Mouse (Mus musculus): ENCODE data around the gene Gpx6. TPM values are rescaled to one million over a fixed set of nuclear protein-coding genes. Genes with fewer than 3 reads are reported as not detected.
A peak's percentile ranks its signal among the peaks of the same experiment; 100 is the strongest.

Gpx6 gene
- not detected in 2 replicates for polyA plus RNA-seq (2014; fragmentation: Nextera tagmentation; extraction: Ambion mirVana)

DNA sequence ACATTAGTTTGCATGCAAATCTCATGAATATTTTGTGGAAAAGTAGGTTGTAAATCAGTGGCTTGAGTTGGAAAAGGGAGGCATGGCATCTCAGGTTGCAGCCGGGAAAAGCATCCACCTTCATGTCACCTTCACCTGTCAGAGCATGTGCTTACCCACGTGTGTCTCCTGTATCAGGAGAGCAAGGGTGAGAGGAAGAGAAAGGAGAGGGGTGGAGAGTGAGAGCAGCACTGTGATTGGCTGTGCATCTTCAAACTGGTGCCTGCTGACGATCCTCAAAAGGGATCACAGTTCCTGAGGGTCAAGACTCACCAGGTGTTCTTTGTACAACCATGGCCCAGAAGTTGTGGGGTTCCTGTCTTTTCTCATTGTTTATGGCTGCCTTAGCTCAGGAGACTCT is at the start of gene Gpx6:
TSS of gene Gpx6 (plus strand) at position 200 of the 400 bp plus-strand sequence.
- Histone ChIP-seq H3K9ac (ENCODE audit: low read length) (no peak within 1 kb of the TSS), H3K27ac (ENCODE audit: low read depth, low read length) (no peak within 1 kb of the TSS), H3K9me3 (ENCODE audit: control insufficient read depth, low read length) (no peaks in the 10 kb centered on the region), H3K4me3 (ENCODE audit: low read depth, low read length) (no peak within 1 kb of the TSS), H3K4me1 (ENCODE audit: control insufficient read depth, insufficient read depth, low read length) (no peaks in the 10 kb centered on the region), H3K4me2 (no peak within 1 kb of the TSS), H3K27me3 (ENCODE audit: control insufficient read depth, insufficient read depth, low read length) (no peaks in the 10 kb centered on the region), H3K36me3 (ENCODE audit: control insufficient read depth, insufficient read depth, low read length) (no peaks in the 10 kb centered on the region)
- 23% methylated on average over 3 of the region's 3 CpGs for WGBS
- DNase-seq (ENCODE audit: low spot score, missing footprints), result no peak
- no peak for ATAC-seq (ENCODE audit: low FRiP score)

DNA sequence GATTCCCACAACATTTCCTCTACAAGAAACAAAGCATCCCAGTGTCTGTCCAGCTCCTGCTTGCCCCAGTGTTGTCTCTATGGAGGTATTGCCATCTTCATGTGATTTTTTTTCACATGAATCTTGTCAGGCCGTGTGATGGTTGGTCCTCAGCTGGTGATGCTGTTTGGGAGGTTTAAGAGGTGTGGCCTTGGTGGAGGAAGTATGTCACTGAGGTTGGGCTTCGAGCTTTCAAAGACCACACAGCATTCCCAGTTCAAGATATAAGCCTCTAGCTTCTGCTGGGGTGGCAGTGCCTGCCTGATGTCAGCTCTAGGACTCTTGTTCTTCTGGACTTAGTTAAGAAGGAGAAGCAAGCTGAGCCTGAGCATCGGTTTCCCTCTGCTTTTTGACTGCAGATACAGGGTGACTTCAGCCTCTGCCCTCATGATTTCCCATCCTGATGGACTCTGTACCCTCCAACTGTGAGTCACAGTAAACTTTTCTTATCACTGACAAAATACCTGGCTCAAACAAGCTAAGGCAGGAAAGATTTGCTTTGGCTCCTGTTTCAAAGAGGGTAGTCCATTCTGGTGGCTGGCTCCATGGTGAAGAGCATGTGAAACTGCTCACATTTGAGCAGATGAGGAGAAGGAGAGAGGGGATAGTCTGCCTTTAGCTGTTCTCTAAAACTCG is 49.0 kb upstream of the Gpx6 start:
- Histone ChIP-seq H3K4me3 (ENCODE audit: low read depth, low read length) (no peak overlapping the region), H3K9ac (ENCODE audit: low read length) (no peak overlapping the region), H3K4me2 (no peak overlapping the region), H3K27ac (ENCODE audit: low read depth, low read length) (no peak overlapping the region), H3K4me1 (ENCODE audit: control insufficient read depth, insufficient read depth, low read length) (peaks cover 3% of the 10 kb centered on the region; the same call in 1 of the 2 replicates), H3K9me3 (ENCODE audit: control insufficient read depth, low read length) (no peaks in the 10 kb centered on the region), H3K36me3 (ENCODE audit: control insufficient read depth, insufficient read depth, low read length) (no peaks in the 10 kb centered on the region), H3K27me3 (ENCODE audit: control insufficient read depth, insufficient read depth, low read length) (no peaks in the 10 kb centered on the region)
- DNase-seq (ENCODE audit: low spot score, missing footprints) (no peak), ATAC-seq (ENCODE audit: low FRiP score) (no peak)
- WGBS, result 70% methylated on average over 4 of the region's 4 CpGs

DNA sequence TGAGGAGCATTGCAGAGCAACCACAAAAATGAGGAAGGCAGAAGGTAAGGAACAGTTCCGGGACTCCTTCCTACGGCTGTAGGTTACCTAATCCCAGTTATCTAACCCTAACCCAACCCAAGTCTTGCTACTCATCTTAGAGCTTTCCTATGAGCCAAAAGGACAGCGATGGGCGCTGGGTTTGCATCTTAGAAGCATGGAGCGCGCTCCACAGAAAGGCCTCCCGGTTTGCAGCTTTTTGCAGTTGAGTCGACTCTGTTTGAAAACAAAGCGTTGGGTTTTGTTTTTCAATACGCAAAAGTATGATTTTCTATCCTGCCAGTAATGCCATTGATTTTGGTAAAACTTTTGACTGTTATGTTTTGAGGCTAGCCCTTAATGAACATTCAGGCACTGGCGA is 48.0 kb upstream of the Gpx6 start:
- H3K27ac ChIP-seq (ENCODE audit: low read depth, low read length), result no peak overlapping the region
- no peaks in the 10 kb centered on the region for H3K36me3 ChIP-seq (ENCODE audit: control insufficient read depth, insufficient read depth, low read length)
- peak overlapping the region; percentile 43 for H3K4me3 ChIP-seq (ENCODE audit: low read depth, low read length)
- no peak for DNase-seq (ENCODE audit: low spot score, missing footprints)
- H3K27me3 ChIP-seq (ENCODE audit: control insufficient read depth, insufficient read depth, low read length), result no peaks in the 10 kb centered on the region
- peak overlapping the region; percentile 58 for H3K9ac ChIP-seq (ENCODE audit: low read length)
- H3K9me3 ChIP-seq (ENCODE audit: control insufficient read depth, low read length), result no peaks in the 10 kb centered on the region
- WGBS, result under 1% methylated on average over 11 of the region's 11 CpGs
- peak overlapping the region; percentile 48 for H3K4me2 ChIP-seq
- no peak for ATAC-seq (ENCODE audit: low FRiP score)
- H3K4me1 ChIP-seq (ENCODE audit: control insufficient read depth, insufficient read depth, low read length), result no peaks in the 10 kb centered on the region; the same call in 1 of the 2 replicates

DNA sequence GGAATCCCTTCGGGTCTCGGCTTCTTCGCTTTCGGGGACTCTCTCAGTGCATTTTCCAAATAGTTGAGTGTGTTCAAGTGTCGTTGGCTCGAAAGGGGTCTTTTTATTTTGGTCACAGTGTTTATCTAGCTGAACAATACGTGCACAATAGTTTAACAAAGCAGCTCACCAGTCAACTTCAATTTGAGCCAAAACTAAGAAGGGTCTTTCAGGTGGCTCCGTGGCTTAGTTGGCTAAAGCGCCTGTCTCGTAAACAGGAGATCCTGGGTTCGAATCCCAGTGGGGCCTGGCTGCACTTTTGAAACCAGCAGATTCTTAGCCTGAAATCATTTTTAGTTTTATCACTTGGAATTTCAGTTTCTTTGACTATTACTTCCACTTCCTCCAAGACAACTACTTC is 47.6 kb upstream of the Gpx6 start:
- H3K4me2 ChIP-seq, result peak overlapping the region; percentile 48
- H3K27me3 ChIP-seq (ENCODE audit: control insufficient read depth, insufficient read depth, low read length), result no peaks in the 10 kb centered on the region
- under 1% methylated on average over 11 of the region's 11 CpGs for WGBS
- peak overlapping the region; percentile 43 for H3K4me3 ChIP-seq (ENCODE audit: low read depth, low read length)
- no peaks in the 10 kb centered on the region for H3K36me3 ChIP-seq (ENCODE audit: control insufficient read depth, insufficient read depth, low read length)
- peak overlapping the region; percentile 58 for H3K9ac ChIP-seq (ENCODE audit: low read length)
- ATAC-seq (ENCODE audit: low FRiP score), result no peak
- no peaks in the 10 kb centered on the region for H3K4me1 ChIP-seq (ENCODE audit: control insufficient read depth, insufficient read depth, low read length)
- no peak overlapping the region for H3K27ac ChIP-seq (ENCODE audit: low read depth, low read length)
- peak; percentile 100 for DNase-seq (ENCODE audit: low spot score, missing footprints)
- H3K9me3 ChIP-seq (ENCODE audit: control insufficient read depth, low read length), result no peaks in the 10 kb centered on the region

DNA sequence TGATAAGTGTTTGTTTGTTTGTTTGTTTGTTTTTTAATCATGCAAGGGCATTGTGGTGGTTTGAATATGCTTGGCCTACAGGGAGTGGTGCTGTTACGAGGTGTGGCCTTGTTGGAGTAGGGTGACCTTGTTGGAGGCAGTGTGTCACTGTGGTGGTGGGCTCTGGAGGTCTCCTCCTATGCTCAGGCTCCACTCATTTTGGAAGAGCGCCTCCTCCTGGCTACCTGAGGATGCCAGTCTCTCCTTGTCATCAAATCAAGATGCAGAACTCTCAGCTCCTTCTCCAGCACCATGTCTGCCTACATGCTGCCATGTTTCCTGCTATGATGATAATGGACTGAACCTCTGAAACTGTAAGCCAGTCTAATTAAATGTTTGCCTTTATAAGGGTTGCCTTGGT is 46.2 kb upstream of the Gpx6 start:
- H3K4me3 ChIP-seq (ENCODE audit: low read depth, low read length), result no peak overlapping the region
- H3K36me3 ChIP-seq (ENCODE audit: control insufficient read depth, insufficient read depth, low read length), result no peaks in the 10 kb centered on the region
- no peak overlapping the region for H3K27ac ChIP-seq (ENCODE audit: low read depth, low read length)
- H3K9ac ChIP-seq (ENCODE audit: low read length), result no peak overlapping the region
- ATAC-seq (ENCODE audit: low FRiP score), result no peak
- no peaks in the 10 kb centered on the region for H3K9me3 ChIP-seq (ENCODE audit: control insufficient read depth, low read length)
- H3K27me3 ChIP-seq (ENCODE audit: control insufficient read depth, insufficient read depth, low read length), result no peaks in the 10 kb centered on the region
- 53% methylated on average over 2 of the region's 2 CpGs for WGBS
- H3K4me2 ChIP-seq, result no peak overlapping the region
- no peaks in the 10 kb centered on the region for H3K4me1 ChIP-seq (ENCODE audit: control insufficient read depth, insufficient read depth, low read length)
- DNase-seq (ENCODE audit: low spot score, missing footprints), result no peak

DNA sequence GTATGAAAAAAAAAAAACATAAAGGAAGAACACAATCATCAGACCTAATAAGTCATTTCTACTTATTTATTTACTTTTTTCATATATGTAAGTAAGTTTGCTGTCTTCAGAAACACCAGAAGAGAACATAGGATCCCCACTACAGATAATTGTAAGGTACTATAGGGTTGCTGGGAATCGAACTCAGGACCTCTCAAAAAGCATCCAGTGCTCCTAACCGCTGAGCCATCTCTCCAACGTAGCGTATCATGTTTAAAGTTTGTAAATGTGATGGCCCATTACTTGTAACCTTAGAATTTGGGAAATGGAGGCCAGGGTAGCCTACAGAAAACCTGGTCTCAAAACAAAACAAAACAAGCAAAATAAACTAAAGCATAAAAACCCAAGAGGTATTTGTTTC is 44.4 kb upstream of the Gpx6 start:
- H3K4me3 ChIP-seq (ENCODE audit: low read depth, low read length), result no peak overlapping the region
- H3K4me1 ChIP-seq (ENCODE audit: control insufficient read depth, insufficient read depth, low read length), result no peaks in the 10 kb centered on the region
- no peaks in the 10 kb centered on the region for H3K9me3 ChIP-seq (ENCODE audit: control insufficient read depth, low read length)
- no peak overlapping the region for H3K27ac ChIP-seq (ENCODE audit: low read depth, low read length)
- H3K36me3 ChIP-seq (ENCODE audit: control insufficient read depth, insufficient read depth, low read length), result no peaks in the 10 kb centered on the region
- H3K9ac ChIP-seq (ENCODE audit: low read length), result no peak overlapping the region
- 8% methylated on average over 4 of the region's 4 CpGs for WGBS
- ATAC-seq (ENCODE audit: low FRiP score), result no peak
- H3K4me2 ChIP-seq, result no peak overlapping the region; the same call in 1 of the 2 replicates
- DNase-seq (ENCODE audit: low spot score, missing footprints), result no peak
- H3K27me3 ChIP-seq (ENCODE audit: control insufficient read depth, insufficient read depth, low read length), result no peaks in the 10 kb centered on the region

DNA sequence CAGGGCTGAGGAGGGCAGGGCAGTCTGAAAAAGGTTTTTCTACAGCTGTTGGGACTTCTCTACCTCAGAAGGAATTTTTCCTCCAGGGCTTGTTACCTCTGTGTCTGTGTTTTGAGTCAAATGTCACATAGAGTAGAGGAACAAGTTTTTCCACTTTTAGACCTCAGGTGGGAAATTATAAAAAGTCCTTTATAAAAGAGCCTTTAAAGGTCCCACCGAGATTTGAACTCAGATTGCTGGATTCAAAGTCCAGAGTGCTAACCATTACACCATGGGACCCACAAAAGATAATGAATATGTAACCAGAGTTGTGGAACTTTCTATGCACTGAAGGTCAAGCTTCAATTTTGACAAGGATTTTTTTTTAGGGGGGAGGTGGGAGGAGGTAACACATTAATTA is 43.7 kb upstream of the Gpx6 start:
- Histone ChIP-seq H3K4me2 (peak overlapping the region; percentile 9), H3K4me3 (ENCODE audit: low read depth, low read length) (no peak overlapping the region), H3K9me3 (ENCODE audit: control insufficient read depth, low read length) (no peaks in the 10 kb centered on the region), H3K27me3 (ENCODE audit: control insufficient read depth, insufficient read depth, low read length) (no peaks in the 10 kb centered on the region), H3K9ac (ENCODE audit: low read length) (no peak overlapping the region), H3K4me1 (ENCODE audit: control insufficient read depth, insufficient read depth, low read length) (no peaks in the 10 kb centered on the region), H3K36me3 (ENCODE audit: control insufficient read depth, insufficient read depth, low read length) (no peaks in the 10 kb centered on the region), H3K27ac (ENCODE audit: low read depth, low read length) (no peak overlapping the region)
- no peak for ATAC-seq (ENCODE audit: low FRiP score)
- 4% methylated on average over 1 of the region's 1 CpGs for WGBS
- no peak for DNase-seq (ENCODE audit: low spot score, missing footprints)

DNA sequence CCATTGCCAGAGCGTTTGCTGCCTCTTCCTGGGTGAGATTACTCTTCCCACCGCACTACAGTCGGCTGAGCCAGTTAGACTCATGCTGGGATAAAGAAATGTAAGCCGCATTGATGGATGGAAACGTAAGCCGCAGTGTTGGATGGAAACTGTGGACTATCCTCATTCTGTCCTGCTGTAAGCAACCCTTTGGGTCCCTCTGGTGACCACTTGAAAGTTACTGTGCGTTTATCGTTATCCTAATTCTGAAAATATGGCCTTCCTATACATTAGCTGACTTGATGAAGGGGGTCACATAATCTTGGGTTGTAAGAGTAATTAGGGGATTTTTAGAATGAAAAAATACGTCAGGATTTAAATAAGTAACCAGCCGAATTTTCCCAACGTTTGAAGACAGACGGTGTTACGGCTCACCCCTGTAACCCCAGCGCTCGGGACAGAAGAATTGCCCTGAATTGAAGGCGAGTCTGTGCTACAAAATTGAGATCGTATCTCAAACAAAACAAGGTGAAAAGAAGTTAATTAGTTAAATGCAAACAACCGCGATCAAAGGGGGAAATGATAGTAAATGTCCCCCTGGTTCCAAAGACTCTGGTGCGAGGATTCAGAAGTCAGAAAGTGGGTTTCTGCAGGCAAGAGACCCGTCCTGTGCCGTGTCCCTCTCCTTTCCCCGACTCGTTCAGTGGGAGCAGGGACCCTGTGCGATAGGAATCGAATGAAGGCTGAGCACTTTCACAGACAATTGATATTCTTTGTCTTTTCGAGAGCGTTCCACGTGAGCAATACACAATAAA is 36.7 kb upstream of the Gpx6 start:
- Histone ChIP-seq H3K27ac (ENCODE audit: low read depth, low read length) (no peak overlapping the region), H3K36me3 (ENCODE audit: control insufficient read depth, insufficient read depth, low read length) (no peaks in the 10 kb centered on the region), H3K4me1 (ENCODE audit: control insufficient read depth, insufficient read depth, low read length) (0 out of 2 replicates have a peak, but pooled peaks cover 2% of the 10 kb centered on the region), H3K9me3 (ENCODE audit: control insufficient read depth, low read length) (no peaks in the 10 kb centered on the region), H3K4me3 (ENCODE audit: low read depth, low read length) (peak overlapping the region; percentile 48), H3K27me3 (ENCODE audit: control insufficient read depth, insufficient read depth, low read length) (no peaks in the 10 kb centered on the region), H3K9ac (ENCODE audit: low read length) (peak overlapping the region; percentile 64), H3K4me2 (peak overlapping the region; percentile 55)
- WGBS, result under 1% methylated on average over 29 of the region's 29 CpGs
- ATAC-seq (ENCODE audit: low FRiP score), result peak; percentile 74
- DNase-seq (ENCODE audit: low spot score, missing footprints), result peak; percentile 96
